Mouse (Mus musculus) gastrocnemius, postnatal 10 days (tissue): ENCODE data around the gene Akr1c13. TPM values are rescaled to one million over a fixed set of nuclear protein-coding genes. Genes with fewer than 3 reads are reported as not detected.

ENCODE experiments used
- DNase-seq: peaks from one replicate; pipeline ENCODE4 v3.0.0; 2021; ENCODE audit warnings: mixed read lengths
- total RNA-seq, 2 experiments: library from RNA; stranded (reverse); gene quantifications; 2 replicates each; pipeline ENCODE4 v1.2.3; 2021

Akr1c13 gene
- total RNA-seq, 2 experiments from 2014 or later = 0.47 to 0.70 TPM

DNA sequence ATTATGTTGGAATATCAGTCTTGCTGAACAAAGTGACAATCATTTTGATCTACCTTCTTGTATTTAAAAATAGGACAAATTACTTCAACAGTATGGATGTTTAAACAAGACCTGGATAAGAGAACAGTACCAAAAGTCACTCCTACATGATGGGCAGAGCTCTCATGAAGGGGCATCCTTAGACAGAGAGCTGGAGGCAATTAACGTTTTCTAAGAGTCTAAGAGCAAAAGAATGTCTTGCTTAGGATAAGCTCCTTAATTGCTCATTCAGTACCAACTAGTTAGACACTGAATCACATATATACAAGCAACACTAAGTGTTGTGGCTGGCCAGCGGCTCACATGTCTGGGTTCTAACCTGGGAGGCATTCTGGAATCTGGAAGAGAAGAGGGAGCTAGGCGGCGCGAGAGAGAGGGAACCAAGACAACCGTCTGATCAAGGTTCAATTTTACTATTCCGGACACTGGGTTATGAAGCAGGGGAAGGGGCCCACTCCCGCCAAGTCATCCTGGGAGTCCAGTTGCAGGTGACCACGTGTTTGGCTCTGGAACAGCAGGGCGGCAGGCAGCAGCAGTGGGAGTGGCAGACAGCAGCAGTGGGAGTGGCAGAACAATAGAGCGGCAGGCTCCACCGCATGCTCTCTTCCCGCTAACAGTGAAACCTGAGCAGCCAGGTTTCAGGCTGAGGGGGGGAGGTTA, 54.1 kb downstream of the Akr1c13 start:
- no peak for DNase-seq

DNA sequence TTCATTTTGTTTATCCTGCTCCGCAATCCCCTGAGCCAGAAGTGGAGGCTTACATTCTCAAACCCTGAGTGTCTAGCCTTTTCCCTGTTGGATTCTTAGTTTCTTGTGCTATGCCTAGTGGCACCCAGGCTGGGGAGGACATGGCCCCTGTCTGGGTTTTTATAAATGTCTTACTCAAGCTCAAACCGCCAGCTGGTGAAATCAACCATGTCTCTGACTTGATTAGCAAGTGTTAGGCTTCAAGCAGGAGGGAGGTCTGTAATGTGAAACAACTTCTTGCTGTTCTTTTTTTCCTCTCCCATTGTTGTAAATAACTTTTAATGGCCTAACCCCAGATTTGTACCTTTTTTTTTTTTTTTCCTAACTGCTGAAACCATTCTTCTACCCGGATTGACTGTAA, 58.4 kb downstream of the Akr1c13 start:
- DNase-seq = no peak

Other genes with a start within 250 kb of the Akr1c13 start
- gene Ucn3, start 245.8 kb upstream of the Akr1c13 start, total RNA-seq = not detected
- gene Akr1c14, start 142.1 kb upstream of the Akr1c13 start, total RNA-seq = 1 to 10 TPM; 3.0 to 3.5 TPM
- gene Akr1c18, start 40.5 kb upstream of the Akr1c13 start, total RNA-seq = under 1 TPM; 0.66 to 0.79 TPM
- under 1 TPM; 0.20 to 0.47 TPM for gene Akr1c19, start 37.5 kb downstream of the Akr1c13 start, total RNA-seq
- gene Akr1c12, start 88.3 kb downstream of the Akr1c13 start, total RNA-seq = not detected
- gene Akr1c6, start 243.2 kb downstream of the Akr1c13 start, total RNA-seq = not detected